Mouse (Mus musculus) brain, embryonic 18.5 days (tissue): ENCODE data around the gene Catsperz.
"Not testable (repeated sequence)": the region's sequence is repeated elsewhere in the genome, so short reads cannot be mapped to it uniquely, and the experiment has no call there.

Experiments
- DNase-seq: peaks from one replicate; pipeline ENCODE4 v3.0.0-alpha.2; 2012; ENCODE audit warnings: low read depth, low spot score

Gene Catsperz

DNA sequence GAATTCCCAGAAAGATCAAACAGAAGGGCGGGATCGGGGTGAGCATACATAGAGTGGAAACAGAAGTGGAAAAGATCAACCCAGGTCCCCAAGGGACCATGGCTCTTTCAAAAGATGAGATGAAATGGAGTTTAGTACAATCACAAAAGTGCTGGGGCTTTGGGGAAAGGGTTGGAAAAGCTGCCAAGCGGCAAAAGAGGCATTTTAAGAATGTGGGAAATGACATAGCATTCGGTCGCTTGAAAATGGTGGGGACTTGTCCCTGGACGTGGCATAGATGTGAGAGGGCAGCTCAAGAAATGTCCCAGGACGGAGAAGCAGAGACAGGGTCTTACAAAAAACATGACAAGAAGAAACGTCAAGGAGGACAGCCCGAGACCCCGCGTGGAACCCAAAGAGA is 16.2 kb downstream of the Catsperz start:
- DNase-seq, result no peak

DNA sequence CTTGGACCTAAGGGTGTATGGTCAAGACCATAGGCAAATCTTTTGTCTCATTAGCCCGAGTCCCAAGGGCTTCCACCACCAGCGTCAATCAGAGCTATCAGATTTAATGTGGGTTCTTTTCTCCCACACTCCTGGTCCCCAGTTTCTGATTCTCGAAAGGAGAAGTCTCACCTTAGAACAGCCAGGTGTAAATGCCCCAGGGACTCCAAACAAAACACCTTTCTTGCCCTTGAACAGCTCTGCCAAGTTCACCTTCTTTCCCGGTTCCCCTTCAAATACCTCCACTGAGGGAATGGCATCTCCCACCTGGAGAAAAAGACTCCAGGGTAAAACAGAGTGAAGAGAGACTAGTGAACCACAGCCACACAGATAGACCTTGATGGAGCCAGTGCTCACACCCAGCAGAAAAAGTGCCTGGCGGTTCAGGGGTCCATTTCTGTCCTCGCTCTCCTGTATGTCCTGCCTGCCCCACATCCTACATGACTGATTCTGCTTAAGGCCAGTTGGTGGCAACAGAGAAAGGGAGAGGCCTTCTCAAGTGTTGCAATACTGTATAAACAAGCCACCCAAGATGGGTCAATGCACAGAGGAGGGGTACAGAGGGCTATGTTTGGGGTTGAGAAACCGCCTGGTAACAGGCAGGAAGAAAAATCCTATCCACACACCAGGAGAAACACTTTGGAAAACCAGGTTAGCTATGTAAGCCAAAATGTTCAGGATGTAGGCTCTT is 17.2 kb downstream of the Catsperz start:
- DNase-seq, result no peak

DNA sequence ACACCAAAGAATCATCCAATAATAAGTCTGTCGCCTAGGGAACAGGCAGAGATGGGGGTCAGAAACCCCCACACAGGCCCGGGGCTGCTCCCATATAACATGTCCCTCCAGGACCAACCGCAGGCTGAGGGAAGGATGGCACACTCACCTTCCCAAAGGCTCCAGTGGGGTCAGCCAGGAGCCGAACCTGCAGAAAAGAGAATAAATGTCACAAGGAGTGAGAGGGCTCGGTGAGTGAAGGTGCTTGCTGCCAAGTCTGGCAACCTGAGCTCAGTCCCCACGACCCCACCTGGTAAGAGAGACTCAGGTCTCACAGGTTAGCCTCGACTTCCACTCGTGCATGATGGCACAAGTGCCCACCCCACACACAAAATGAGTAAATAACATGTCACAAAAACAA is 18.1 kb downstream of the Catsperz start:
- no peak for DNase-seq

DNA sequence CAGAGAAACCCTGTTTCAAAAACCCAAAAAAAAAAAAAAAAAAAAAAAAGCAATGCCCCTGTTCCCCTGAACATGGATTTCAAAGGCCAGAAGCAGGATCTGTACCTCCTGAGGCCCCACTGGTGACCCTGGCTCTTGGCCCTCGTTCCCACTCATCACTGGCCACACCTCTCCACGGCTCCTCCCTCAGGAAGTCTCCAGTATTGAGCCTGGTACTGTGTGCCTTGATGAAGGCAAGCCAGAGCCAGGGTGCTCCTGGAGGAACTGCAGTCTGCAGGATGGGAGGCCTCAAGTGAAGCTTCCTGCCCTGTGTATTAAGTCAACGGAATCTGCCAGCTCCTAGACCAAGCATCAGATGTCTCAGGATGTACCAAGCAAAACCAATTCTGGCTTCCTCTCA is 19.0 kb downstream of the Catsperz start:
- no peak for DNase-seq

DNA sequence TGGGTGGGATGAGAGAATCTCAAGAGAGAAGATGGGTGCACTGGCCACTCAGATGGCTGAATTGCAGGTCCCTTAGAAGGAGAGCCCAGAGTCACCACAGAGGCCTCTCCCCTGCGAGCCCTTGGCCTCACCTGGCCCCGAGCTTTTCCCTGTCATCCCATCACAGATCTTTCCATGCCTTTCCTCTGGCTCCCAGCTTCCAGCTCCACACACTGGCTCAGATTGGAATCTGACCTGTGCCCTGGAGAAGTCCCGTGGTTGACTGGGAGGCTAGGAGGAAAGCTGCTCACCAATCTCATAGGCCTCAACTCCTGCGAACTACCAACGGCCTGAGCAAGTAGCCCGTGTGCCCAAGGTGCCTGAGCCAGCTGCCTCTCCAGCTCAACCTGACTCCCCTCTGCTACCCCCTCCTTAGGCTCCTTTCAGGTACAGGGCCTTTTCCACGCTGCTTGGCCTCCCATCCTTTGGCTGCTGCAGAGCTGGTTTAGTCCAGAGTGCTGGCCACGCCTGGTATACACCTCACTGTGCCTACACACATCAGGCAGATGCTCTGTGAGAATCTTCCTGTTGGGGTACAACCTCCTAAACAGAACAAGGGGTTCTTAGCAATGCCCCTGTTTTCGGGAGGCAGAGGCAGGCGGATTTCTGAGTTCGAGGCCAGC is 19.6 kb downstream of the Catsperz start:
- DNase-seq, result no peak

DNA sequence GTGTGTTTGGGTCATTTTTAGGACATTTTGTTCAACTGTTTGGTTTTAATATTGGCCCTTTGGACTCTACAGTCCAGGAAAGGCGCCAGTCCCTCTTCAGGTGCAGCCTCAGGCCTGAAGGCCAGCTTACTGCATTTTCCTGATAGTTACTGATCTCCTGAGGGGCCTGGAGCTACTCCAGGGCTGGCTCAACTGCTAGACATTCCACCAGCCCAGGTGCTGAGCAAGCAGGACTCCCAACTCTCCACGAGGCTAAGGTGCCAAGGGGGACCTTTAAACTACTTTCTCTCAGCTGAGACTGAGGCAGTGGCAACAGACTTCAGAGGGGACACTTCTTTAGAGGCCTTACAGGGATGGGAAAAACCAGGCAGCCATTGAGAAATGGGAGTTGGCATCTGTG is 20.3 kb downstream of the Catsperz start:
- no peak for DNase-seq

DNA sequence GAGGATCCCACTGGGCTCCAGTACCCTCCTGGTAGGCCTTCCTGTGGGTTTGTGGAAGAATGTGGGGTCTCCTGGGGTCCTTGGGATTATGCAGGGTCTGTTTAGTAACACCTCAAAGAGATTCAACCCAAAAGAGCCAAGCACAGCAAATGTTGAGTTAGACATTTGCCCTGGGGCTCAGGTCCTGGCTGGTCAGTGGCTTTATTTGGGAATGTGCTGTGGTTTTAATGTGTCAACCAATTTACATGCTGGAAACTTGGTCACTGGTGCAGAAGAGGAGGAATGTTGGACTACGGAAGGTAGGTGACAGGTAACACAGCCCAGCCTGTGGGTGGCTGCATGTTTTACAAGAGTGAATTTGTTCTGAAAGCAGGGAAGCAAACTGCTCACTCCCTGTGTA is 22.1 kb downstream of the Catsperz start:
- no peak for DNase-seq

DNA sequence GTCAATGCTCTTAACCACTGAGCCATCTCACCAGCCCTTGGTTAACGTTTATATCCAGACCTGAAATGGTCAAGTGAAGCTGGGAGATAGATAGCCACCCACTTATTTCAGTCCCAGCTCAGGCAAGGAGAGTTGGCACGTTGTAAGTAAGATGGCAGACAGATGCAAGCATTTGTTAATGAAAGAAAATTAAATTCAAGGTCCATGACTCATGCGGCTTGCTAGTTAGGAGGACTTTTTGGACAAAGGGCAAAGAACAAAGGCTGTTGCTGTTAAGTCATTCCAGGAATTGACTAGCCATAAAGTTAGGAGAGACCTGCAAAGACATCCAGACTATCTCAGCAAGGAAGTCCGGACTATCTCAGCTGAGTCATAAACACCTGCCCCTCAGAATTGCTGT is 25.5 kb downstream of the Catsperz start:
- no peak for DNase-seq

DNA sequence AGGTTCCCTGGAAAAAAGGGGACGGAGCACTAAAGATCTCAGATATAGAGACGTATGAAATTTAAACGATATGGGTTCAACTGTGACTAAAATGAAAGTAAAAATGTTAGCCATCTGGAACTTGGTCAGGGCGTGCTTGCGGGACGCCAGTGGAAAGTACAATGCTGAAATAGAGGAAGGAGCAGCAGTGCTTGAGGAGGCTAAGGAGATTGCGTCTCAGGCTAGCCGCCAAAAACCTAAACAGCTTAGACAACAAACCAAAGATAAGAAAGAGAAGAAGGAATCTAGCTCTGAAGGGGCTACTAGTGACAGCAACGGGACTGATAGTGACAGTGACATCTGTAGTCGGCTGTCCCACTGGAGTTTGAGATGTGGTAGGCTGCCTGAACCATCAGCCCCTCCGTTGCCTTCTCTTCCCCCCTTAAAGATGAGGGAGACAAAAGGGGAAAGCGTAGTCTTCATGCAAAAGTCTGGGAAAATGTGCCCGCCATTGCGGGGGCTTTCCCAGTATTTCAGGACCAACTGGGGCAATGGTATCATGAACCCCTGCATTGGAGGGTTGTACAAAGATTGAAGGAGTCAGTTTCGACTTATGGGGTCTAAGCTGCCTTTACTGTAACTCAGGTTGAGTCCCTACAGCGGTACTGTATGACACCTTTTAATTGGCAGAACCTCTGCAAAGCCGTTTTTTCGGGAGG is 29.4 kb downstream of the Catsperz start:
- DNase-seq, result not testable (repeated sequence)

DNA sequence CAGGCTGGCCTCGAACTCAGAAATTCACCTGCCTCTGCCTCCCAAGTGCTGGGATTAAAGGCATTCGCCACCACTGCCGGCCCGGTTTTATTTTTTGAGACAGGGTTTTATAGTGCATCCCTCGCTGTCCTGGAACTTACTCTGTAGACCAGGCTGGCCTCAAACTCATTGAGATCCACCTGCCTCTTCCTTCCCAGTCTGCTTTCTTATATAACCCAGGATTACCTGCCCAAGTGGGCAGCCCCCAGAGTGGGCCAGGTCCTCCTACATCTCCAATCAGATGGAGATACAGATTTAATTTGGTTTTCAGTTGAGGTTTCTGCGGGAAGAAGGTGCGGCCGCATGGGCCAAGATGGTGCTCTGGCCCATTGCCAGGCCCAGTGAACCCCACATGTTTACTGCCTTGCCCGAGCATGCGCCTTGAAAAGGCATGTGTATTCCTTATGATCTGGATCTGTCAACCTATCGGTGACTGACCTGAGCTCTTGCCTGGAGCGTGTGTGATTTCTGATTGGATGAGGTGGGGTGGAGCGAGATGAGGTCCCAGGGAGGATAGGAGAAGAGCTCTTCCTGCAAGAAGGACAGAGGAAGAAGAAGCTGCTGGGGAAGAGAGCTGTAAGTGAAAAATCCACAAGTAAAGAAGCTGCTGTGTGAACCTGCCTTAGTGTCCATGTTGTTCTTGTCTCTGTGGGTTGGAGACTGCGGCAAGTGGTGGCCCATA is 31.3 kb downstream of the Catsperz start:
- no peak for DNase-seq

DNA sequence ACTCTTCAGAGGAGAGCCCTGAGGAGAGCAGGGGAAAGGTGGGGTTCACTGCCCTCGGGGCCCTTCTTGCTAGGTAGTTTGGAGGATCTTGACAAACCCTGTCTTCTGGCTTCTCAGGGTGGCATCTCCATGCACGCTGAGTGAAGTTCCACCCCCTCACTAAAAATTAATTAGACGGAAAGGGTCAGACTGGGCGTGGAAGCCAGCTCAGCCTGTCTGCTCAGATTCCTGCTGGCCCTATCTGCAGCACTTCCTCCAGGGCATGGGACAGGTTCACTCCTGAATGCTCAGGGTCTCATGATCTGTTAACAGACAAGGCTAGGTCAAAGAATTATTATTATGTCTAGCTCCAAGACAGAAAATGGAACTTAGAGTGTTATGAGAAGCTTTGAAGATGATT is 32.7 kb downstream of the Catsperz start:
- DNase-seq, result no peak

DNA sequence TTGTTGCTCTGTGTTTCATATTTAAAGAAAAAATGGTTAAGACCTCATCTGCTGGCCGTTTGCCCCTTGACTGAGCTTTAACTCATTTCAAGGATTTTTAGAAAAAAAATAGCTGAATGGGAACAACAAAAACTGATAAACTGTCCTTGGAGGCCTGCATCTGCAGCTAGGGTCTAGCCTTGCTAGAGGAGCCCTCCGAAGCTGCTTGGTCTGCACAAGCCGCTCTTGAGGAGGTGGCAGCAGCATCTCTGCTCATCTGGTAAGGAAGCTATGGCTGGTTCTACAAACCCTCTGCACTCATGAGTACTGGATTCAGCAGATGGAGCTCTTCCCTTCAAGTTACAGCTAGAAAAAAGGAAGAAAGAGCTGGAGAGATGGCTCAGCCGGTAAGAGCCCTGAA is 47.2 kb downstream of the Catsperz start:
- DNase-seq, result no peak

DNA sequence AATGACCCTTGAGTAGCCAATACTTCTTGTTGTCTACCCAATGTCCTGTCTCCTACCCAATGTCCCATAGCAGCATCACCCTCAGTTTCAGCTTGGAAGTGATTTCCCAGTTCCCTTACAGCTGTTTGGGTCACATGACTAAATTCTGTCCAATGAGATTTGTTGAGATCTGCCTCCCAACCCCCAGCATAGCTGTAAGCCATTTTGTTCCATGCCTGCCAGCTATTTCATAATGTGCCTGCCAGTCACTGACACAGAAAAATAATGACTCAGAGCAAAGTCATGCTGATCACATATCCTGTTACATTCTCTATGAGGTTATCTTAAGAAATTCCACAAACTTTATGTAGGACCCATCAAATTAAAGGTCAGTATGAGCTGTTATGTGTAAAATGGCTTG is 48.4 kb downstream of the Catsperz start:
- no peak for DNase-seq

DNA sequence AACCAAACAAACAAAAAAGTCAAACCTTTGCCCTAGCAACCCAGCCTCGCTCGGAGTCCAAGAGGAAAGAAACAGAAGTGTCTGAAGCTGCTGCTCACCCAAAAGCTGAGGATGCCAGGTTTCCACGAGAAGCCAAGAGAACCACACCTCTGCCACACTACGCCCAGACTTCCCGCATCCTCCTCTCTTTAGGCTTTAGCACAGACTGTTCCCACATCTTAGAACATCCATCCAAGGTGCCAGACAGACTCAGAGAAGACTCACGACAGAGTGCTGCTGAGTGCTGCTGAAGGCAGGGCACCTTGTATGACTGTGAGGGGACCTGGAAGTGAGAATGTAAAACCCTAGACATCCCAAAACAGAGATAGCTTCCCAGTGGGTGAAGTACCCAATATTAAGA is 49.3 kb downstream of the Catsperz start:
- DNase-seq, result no peak

DNA sequence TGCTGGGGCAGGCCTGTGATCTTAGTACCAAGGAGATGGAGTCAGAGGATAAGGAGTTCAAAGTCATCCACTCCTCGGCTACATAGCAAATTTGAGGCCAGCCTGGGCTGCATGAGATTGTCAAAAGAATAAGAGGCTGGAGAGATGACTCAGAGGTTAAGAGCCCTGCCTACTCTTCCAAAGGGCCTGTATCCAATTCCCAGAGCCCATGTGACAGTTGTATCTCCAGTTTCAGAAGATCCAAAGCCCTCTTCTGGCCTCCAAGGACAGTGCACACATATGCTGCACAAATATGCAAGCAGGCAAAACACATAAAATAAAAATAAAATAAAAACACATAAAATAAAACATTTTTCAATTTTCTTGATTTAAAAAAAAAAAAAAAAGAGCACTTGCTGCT is 50.9 kb downstream of the Catsperz start:
- DNase-seq, result no peak

DNA sequence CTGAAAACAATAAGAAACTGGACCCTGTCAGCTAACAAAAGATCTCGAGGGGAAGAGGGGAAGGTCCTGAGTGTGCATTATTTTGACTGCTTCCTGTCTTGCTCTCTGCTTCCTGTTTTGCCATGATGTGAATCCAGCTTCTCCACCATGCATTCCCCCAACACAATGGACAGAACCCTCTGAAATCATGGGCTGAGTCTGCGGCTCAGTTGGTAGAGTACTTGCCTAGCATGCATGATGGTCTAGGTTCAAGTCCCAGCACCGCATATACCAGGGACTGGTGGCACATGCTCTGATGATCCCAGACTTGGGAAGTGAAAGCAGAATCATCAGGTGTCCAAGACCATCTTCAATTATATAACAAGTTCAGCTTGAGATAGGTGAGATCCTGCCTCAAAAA is 52.5 kb downstream of the Catsperz start:
- no peak for DNase-seq
